Mouse (Mus musculus) right cerebral cortex, adult 18-20 months (tissue): ENCODE data around the gene Sbno2.

Experiments
- DNase-seq: peaks from one replicate; pipeline ENCODE4 v3.0.0; 2022; ENCODE audit warnings: mixed read lengths

The Sbno2 gene

DNA sequence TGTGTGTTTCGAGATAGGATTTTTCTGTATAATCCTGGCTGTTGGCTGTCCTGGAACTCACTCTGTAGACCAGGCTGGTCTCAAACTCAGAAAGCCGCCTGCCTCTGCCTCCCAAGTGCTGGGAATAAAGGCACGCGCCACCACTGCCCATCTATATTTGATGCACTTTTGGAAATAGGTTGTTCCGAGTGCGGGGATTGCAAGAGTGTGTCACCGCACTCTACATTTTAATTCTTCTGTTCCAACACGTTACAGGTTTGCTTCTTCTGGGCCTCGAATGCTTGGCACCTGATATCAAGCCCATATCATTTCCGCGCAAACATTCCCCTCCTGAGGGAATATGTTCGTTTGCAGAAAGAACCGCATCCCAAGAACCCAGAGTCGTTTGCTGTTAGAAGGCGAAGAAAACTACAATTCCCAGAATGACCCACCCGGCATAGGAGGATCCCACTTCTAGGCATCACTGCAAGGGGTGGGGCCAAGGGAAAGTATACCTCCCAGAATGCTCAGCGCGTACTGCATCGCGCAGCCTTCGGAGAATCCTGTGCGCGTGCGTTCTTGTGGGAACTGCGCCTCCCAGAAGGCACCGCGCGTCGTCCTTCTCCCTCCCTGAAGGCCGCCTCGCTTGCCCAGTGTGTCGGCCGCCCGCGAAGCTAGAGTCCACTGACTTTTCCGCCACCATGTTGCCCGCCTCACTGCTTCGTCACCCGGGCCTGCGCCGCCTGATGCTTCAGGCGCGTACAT, 36.6 kb upstream of the Sbno2 start:
- DNase-seq = peak; percentile 97

GRCm38 (mm10) chr10:80141243-80141642, 35.9 kb upstream of the Sbno2 start:
- DNase-seq = peak; percentile 99

DNA sequence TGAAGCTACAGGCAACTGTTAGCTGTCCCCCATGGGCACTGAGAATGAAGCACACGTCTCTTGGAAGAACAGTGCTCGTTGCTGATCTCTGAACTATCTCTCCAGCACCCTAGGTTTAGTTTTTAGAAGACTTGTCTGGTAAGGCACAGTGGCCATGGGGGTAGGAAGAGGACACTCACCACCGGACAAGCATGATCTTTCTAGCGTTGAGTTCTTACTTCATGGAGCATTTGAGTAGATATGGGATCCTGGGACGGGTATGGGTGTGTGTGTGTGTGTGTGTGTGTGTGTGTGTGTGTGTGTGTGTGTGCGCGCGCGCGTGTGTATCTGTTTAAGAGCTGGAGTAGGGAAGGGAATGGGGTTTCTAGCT, 35.3 kb upstream of the Sbno2 start, which contains the start of gene Cbarp:
TSS of gene Cbarp (minus strand) at position 170 of the 370 bp plus-strand sequence.
- DNase-seq = no peak

DNA sequence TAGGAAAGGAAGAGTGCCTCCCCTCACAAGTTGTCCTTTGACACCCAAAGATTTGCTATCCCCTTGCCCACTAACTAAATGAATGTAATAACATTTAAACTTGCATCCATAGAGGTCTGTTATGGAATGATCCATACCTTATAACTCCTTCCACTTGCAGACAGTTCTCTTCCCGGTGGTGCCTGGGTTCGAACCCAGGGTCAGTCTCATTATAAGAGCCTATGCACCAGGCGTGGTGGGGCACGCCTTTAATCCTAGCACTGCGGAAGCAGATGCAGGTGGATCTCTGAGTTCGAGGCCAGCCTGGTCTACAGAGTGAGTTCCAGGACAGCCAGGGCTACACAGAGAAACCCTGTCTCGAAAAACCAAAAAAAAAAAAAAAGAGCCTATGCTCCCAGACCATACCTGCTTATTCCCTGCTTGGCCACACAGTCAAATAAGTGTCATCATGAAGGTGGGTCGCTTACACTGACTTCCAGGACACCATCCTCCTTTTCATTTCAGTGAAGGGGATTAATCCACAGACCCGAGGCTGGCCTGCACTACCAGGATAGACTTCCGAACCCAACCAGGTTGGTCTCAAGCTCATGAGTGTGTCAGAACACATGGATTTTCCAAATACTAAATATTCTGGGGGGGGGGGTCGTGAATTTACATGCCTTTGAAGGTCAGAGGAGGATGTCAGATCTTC, 34.7 kb upstream of the Sbno2 start:
- no peak for DNase-seq

GRCm38 (mm10) chr10:80139439-80139775, 34.0 kb upstream of the Sbno2 start:
- DNase-seq = no peak

DNA sequence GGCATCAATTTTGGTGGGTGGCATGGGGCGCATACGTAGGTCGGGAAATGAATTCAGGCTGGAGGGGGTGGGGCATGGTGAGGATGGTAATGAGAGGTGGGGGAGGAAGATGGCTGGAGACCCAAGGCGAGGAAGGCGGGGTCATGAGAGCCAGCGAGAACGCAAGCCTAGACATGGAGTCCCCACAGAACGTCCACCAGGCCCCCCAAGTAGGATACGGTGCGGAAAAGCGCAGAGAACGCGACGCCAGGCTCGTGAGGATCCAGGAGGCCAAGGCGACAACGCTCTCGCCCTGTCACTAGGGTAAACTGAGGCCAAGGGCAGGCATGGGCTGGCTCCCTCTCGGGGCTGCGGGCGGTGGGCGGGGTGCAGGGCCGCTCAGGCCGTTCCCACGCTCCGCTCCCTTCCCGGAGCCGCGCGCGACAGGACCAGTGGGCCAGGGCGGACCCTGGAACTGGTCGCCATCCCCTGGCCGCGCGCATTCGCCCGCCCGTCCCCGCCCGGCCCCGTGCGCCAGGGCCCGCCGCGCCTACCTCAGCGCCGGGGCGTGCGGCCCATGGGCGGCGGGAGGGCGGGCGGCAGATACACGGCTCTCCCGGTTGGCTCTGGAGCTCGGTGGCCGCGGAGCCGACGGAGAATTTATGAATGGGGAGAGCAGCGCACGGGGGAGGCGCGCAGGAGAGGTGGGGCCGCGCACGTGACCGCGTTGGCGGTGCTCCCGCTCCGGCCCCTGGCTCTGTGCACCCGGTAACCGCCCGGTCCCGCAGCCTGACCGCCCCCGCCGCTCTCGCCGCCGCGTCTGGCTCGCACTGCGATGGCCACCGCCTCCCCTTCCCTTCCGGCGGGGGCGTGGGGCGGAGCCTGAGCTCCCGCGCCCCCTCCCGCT, 33.4 kb upstream of the Sbno2 start, which contains the start of gene Atp5d:
TSS of gene Atp5d (plus strand) at position 80 of the 886 bp plus-strand sequence.
- DNase-seq = peak; percentile 83

DNA sequence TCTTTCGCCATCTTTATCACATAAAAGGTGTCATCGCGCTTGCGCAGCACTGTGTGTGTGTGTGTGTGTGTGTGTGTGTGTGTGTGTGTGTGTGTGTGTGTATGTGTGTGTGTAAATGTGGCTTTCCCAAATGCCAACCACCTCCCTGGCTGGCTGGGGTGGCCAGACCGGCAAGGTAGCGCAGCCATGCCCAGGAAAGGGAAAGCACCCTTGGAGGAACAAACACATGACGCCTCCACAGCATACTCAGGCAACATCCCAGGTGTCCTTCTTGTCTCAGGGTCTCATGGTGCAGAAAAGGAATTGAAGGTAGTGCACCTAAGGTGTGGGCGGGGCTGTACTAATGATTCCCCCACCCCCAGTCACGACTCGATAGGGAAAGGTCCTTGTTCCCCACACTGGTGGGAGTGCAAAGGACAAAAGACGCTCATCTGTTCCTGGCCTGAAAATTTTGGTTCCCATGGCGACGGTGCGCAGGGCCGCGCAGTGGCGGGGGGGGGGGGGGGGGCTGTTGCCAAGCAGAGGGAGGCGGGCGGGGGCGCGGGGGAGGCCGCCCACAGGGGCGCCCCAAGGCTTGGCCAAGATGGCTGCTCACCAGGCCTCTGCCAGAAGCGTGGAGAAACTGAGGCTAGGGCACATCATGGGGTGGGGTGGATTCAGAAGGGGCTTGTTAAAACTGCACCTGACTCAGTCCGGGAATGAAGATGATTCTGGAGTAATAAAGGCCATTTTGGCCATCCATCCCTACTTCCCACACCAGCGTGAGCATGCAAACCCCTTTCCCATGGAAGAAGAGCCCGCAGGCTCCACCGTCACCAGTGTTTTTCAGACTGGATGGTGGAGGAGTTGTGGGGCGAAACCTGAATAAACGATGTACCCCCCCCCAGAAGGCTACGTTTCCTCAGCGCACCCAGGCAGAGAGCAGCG, 32.5 kb upstream of the Sbno2 start:
- no peak for DNase-seq

DNA sequence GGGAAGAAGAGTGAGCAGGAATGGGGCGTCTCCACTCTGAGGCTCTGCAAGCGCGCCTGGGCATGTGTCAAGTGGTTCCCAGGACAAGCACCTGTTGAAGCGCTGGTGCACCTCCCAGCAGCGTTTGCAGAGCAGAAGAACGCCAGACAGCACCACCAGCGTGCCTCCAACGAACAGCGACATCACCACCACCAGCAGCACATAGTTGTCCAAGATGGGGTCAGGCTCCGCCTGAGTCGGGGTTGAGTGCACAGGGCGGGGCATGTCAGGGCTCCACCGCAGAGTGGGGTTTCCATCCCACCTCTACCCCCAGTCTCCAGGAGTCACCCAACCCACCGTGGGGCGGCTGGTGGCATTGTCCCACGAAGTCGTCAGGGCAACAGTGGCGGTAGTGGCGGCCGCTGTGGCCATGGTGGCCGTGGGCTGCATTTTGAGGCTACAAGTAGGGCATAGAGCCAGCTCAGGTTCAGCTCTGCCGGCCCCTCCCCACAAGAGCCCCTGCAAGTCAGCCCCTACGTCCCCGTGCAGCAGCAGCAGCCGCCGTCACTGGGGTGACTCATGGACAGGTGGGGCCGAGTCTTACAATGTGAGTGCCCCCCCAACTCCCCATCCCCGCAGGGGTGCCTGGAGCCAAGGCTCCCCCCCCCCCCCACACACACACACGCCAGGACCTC, 31.7 kb upstream of the Sbno2 start:
- DNase-seq = peak; percentile 74

GRCm38 (mm10) chr10:80136179-80136951, 31.0 kb upstream of the Sbno2 start:
- DNase-seq = no peak

- no peak for DNase-seq
Measured at GRCm38 (mm10) chr10:80135641-80136040, 30.3 kb upstream of the Sbno2 start.

- DNase-seq = no peak
Measured at GRCm38 (mm10) chr10:80135161-80135560, 29.8 kb upstream of the Sbno2 start.

- DNase-seq = no peak
Measured at GRCm38 (mm10) chr10:80134421-80134820, 29.1 kb upstream of the Sbno2 start.

- DNase-seq = no peak
Measured at GRCm38 (mm10) chr10:80133226-80133849, 28.0 kb upstream of the Sbno2 start.

DNA sequence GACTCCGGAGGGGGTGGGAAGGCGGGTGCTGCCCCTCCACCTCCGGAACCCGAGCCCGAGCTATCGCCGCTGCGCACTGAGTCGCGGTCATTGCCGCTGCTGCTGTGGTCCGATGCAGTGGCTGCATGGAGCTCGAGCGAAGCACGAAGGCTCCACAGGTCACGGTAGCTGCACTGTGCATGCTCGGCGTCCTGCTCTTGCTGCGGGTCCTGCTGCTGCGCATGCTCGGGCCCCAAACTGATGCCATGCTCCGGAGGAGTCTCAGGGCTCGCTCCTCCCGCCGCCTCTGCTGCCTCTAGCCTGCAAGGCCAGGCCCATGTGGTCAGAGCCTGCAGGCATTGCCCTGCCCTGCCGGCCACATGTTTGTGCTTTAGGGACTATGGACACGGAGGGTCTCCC, 26.6 kb upstream of the Sbno2 start:
- DNase-seq = no peak

GRCm38 (mm10) chr10:80131316-80131951, 26.1 kb upstream of the Sbno2 start:
- no peak for DNase-seq

DNA sequence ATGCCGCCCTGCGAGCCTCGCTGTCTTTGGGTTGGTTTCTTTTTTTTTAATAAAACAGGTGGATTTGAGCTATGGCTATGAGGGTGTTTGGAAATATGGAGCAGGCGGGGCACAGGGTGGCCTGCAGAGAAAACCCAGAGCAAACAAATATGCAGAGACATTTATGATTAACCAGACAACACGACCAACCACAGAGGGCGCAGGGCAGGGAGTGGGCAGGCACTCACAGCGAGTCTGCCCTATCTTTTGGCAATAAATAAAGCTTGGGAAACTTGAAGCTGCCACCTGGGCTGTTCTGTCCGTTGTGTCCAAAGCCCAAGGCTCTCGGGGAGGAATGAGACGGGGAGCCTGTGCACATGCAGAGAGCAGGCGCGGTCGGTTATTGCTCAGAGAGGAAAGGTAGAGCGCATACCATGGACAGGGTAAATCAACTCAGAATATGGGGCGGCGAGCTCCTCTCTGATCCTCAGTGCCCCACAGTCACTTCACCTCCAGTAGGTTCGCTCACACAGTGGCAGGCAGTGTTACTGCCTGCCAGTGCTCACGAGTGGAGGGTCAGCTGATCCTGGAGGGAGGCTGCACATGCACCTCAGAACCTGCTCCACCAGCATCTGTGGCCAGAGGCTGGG, 25.1 kb upstream of the Sbno2 start:
- no peak for DNase-seq

DNA sequence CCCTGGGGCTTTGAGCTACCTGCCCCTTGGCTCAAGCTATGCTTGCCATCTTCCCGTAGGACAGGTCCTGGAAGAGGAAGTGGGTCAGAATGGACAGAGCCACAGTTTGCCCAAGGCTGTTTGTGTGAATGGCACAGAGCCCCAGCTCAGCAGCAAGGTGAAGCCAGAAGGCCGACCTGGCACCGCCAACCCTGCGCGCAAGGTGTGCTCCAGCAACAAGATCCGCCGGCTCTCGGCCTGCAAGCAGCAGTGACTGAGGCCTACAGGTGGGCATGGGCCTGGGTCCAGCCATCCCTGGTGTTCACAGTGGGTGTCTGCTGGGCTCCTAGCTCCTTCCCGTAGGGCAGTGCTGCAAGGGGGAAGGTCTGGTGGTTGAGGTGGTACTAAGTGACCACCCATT, 24.5 kb upstream of the Sbno2 start:
- DNase-seq = no peak

DNA sequence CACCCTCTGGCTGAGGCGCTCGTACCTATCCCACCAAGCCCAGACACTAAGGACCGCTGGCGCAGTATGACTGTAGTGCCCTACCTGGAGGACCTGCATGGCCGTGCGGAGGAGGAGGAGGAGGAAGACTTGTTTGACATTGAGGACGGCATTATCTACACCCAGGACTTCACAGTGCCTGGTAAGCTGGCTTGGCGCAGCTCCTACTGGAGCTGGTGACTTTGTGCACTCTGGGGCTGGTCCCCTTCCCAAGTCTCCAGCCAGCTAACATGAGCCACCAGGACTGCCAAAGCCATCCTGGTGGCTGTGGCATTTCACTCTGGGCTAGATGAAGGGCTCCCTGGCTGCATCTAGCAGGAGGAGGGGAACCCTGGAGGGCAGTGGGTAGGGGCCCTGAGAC, 22.5 kb upstream of the Sbno2 start:
- DNase-seq = no peak

DNA sequence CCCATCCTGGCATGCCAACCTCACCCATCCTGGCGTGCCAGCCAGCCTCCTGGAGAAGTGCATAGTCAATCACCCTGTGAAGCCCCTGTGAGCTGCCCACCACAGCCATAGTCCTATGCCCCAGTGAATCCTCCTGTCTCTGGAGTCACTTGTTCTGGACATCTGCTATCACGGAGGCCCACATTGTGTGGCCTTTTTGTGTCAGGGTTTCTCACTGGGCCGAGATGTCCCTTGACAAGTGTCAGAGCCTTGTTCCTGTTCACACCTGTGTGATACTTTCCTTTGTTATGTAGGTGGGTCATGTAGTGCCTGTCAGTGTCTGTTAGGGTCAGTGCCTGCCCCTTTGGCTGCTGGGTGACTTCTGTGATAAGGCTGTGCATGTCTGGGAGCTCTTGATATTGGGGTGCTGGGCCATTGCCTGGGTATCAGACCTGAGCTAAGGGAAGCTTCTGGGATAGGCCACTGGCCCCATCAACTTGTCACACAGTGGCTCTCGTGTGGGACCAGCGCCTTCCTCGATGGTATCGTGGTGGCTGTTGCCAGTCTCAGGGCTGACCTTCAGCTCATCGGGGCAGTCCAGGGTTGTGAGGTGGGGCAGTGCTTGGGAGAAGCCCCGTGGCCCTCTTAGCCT, 18.7 kb upstream of the Sbno2 start:
- DNase-seq = no peak
